In the genomic region with DNA sequence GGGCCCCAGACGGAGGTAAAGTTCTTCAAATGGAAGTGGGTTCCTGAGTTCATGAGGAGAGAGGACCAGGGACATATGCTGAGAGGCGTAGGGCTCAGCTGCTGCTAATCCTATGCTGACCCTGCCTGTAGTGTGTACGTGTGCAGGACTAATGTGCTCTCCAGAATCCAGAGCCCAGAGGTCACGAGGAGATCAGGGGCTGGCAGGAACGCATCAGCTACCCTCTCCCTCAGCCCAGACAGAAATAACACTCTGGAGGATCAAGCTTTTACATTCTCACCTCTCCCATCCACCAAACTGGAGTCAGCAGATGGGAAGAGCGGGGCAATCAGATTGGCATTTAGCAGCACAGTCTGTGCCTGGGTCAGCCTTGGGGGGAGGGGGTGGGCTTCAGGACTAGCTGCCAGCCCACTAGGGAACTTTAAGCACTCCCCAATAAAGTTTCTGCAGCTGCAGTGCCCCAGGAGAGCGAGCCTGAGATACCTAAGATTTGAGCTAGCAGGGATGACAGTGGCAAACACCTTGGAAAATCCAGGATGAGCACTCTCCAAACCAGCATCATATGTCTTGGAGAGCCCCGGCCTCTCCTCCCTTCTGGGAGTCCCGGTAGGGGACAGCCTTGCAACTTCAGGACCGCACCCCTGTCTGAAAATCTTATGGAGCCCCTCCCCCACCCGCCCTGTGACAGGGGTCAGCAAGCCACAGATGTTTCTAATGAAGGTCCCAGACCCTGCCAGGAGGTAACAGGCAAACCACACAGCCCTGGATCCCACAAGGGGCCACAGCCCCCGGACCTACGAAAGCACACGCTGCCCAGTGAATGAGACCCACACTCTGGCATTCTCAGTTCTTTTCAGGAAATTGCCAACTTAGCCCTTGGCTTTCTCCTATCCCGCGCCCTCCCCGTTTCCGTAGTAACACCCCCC, we compare ENCODE assay signal across 8 mouse cellular contexts.
DNase-seq lines count a peak whose midpoint lies in the region; ATAC-seq and TF ChIP-seq lines count a peak whose summit lies in the region.

No protein-coding gene starts in this region.

- DNase-seq in left cerebral cortex, postnatal 4 days, result peak; percentile 32
- no peak for DNase-seq in left cerebral cortex, adult 9 months (ENCODE audit: low spot score in 2 of 2)
- DNase-seq in limb, embryonic 14.5 days (ENCODE audit: low spot score), result no peak
- no peak for DNase-seq in gastrocnemius, postnatal 25 days
- no peak for DNase-seq in adrenal gland, adult 2 months
- no peak for DNase-seq in lung, adult 2 months

- peak overlapping the region; percentile 29 for H3K4me2 ChIP-seq in forebrain, embryonic 16.5 days (ENCODE audit: low read length)
- H3K4me2 ChIP-seq in limb, embryonic 14.5 days (replicated peaks; ENCODE audit: low read depth, low read length, severe bottlenecking), result peak overlapping the region; percentile 27
- peak overlapping the region; percentile 22; the same call in 1 of the 2 replicates for H3K4me2 ChIP-seq in stomach, embryonic 14.5 days (replicated peaks; ENCODE audit: low read depth, low read length)

- H3K9ac ChIP-seq in forebrain, embryonic 16.5 days (replicated peaks; ENCODE audit: low read depth, low read length), result 0 out of 2 replicates have a peak overlapping the region, but pooled peaks have one; percentile 27
- 0 out of 2 replicates have a peak overlapping the region, but pooled peaks have one; percentile 28 for H3K9ac ChIP-seq in limb, embryonic 14.5 days (ENCODE audit: low read depth, low read length, severe bottlenecking)
- H3K9ac ChIP-seq in stomach, embryonic 14.5 days (replicated peaks; ENCODE audit: low read depth, low read length), result no peak overlapping the region

- peak; percentile 60; the same call in 1 of the 2 replicates for ATAC-seq in forebrain, embryonic 16.5 days
- ATAC-seq in limb, embryonic 14.5 days (ENCODE audit: low FRiP score, low read depth), result peak; percentile 3; the same call in 1 of the 2 replicates
- ATAC-seq in stomach, embryonic 14.5 days (ENCODE audit: insufficient number of reproducible peaks, insufficient read depth, low FRiP score, low read depth), result no peak; the same call in 1 of the 2 replicates

- H3K36me3 ChIP-seq in forebrain, embryonic 16.5 days (ENCODE audit: control insufficient read depth, insufficient read depth), result no peaks in the 10 kb centered on the region
- H3K36me3 ChIP-seq in limb, embryonic 14.5 days (ENCODE audit: control insufficient read depth, insufficient read depth, low read length), result no peaks in the 10 kb centered on the region
- H3K36me3 ChIP-seq in stomach, embryonic 14.5 days (ENCODE audit: control insufficient read depth, insufficient read depth, low read length), result no peaks in the 10 kb centered on the region

- H3K27ac ChIP-seq in forebrain, embryonic 16.5 days (ENCODE audit: low read length), result peak overlapping the region; percentile 19; the same call in 1 of the 2 replicates
- peak overlapping the region; percentile 88 for H3K27ac ChIP-seq in limb, embryonic 14.5 days (replicated peaks; ENCODE audit: low read depth, low read length)
- peak overlapping the region; percentile 70 for H3K27ac ChIP-seq in stomach, embryonic 14.5 days (ENCODE audit: low read length)

- no peak overlapping the region for H3K4me3 ChIP-seq in forebrain, embryonic 16.5 days (replicated peaks; ENCODE audit: low read length)
- H3K4me3 ChIP-seq in limb, embryonic 14.5 days (replicated peaks; ENCODE audit: low read length), result no peak overlapping the region
- no peak overlapping the region for H3K4me3 ChIP-seq in stomach, embryonic 14.5 days (ENCODE audit: low read depth, low read length)
- H3K4me3 ChIP-seq in lung, adult 2 months (replicated peaks; ENCODE audit: extremely low read depth, low read depth, low read length), result no peak overlapping the region

- H3K4me1 ChIP-seq in forebrain, embryonic 16.5 days (replicated peaks; ENCODE audit: control insufficient read depth, insufficient read depth, low read length), result peaks cover 21% of the 10 kb centered on the region
- H3K4me1 ChIP-seq in limb, embryonic 14.5 days (ENCODE audit: control insufficient read depth, insufficient read depth, low read length), result peaks cover 53% of the 10 kb centered on the region
- H3K4me1 ChIP-seq in stomach, embryonic 14.5 days (ENCODE audit: control insufficient read depth, insufficient read depth, low read length), result peaks cover 35% of the 10 kb centered on the region
- peaks cover under 1% of the 10 kb centered on the region; the same call in 1 of the 2 replicates for H3K4me1 ChIP-seq in lung, adult 2 months (ENCODE audit: control insufficient read depth, insufficient read depth, low read length)

- no peaks in the 10 kb centered on the region for H3K9me3 ChIP-seq in forebrain, embryonic 16.5 days (ENCODE audit: control insufficient read depth, low read length)
- no peaks in the 10 kb centered on the region for H3K9me3 ChIP-seq in limb, embryonic 14.5 days (ENCODE audit: control insufficient read depth, low read length)
- peaks cover under 1% of the 10 kb centered on the region; the same call in 1 of the 2 replicates for H3K9me3 ChIP-seq in stomach, embryonic 14.5 days (ENCODE audit: control insufficient read depth, low read depth, low read length)

- 9% methylated on average over 18 of the region's 18 CpGs for WGBS in forebrain, embryonic 16.5 days
- 9% methylated on average over 18 of the region's 18 CpGs for WGBS in limb, embryonic 14.5 days
- WGBS in stomach, embryonic 14.5 days, result 27% methylated on average over 18 of the region's 18 CpGs
- WGBS in lung, adult 2 months, result 52% methylated on average over 18 of the region's 18 CpGs

- TF ChIP-seq CTCF in lung, adult 2 months (IDR thresholded peaks at IDR 0.05; ENCODE audit: insufficient read depth, low read length), result no peak

- intact Hi-C loops in left cerebral cortex, postnatal 4 days (cut with DNase I), result no loop called here

- TF ChIP-seq POLR2A in limb, embryonic 14.5 days (IDR thresholded peaks at IDR 0.05; ENCODE audit: borderline replicate concordance, extremely low read depth, insufficient read depth, insufficient read length), result no peak
- no peak for TF ChIP-seq POLR2A in lung, adult 2 months (IDR thresholded peaks at IDR 0.05; ENCODE audit: borderline replicate concordance, extremely low read depth, low read depth, low read length)

- H3K27me3 ChIP-seq in forebrain, embryonic 16.5 days (replicated peaks; ENCODE audit: control insufficient read depth, insufficient read depth, low read length), result no peaks in the 10 kb centered on the region
- H3K27me3 ChIP-seq in limb, embryonic 14.5 days (ENCODE audit: control insufficient read depth, insufficient read depth, low read length), result no peaks in the 10 kb centered on the region
- no peaks in the 10 kb centered on the region for H3K27me3 ChIP-seq in stomach, embryonic 14.5 days (ENCODE audit: control insufficient read depth, insufficient read depth, low read length)

Comparison
In these comparisons a context has a peak if more than half of its experiments do, and no peak if none do; other contexts are left out.
1. H3K27ac ChIP-seq: peak in every context shown above with its lines; median percentile 88 in limb, embryonic 14.5 days; 70 in stomach, embryonic 14.5 days; 19 in forebrain, embryonic 16.5 days.